Mouse (Mus musculus) layer of hippocampus, postnatal 25 days (tissue): ENCODE results near the gene Zfp280d. TPM values are rescaled to one million over a fixed set of nuclear protein-coding genes. Genes with fewer than 3 reads are reported as not detected.

Source experiments
- DNase-seq, 2 experiments: peaks; one replicate each; pipeline ENCODE4 v3.0.0; 2022; ENCODE audit warnings: mixed read lengths in 2 of 2, low spot score in 1 of 2; ENCODE audit errors: extremely low spot score in 1 of 2
- total RNA-seq, 2 experiments: library from RNA; stranded (reverse); gene quantifications; 2 replicates each; pipeline ENCODE4 v1.2.3; 2021

Zfp280d gene
- total RNA-seq: 10 to 100 TPM; 42.3 to 54.1 TPM

GRCm38 (mm10) chr9:72274677-72275076, at the start of gene Zfp280d:
Gene Zfp280d (plus strand): TSS chr9:72274860.
- peak; percentile 76 to 81 for DNase-seq

GRCm38 (mm10) chr9:72226536-72226935, 48.1 kb upstream of the Zfp280d start:
- no peak for DNase-seq

GRCm38 (mm10) chr9:72252656-72253055, 22.0 kb upstream of the Zfp280d start:
- no peak for DNase-seq

- DNase-seq: no peak
These were observed 19.4 kb upstream of the Zfp280d start for GRCm38 (mm10) chr9:72255227-72255626.

DNA sequence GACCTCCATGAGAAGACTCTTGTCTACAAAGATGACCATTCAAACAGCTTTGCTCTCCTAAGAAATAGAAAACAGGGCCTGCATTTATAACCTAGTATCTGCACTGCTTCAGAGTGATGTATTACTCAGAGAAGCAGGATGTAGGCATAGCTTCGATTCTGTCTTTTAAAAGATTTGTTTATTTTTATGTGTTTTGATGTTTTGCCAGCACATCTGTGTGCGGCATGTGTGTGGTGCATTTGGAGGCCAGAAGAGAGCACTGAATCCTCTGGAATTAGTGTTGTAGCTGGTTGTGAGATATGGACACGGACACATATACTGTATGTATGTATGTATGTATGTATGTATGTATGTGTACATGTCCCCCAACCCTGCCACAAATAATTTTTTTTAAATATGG, 18.0 kb upstream of the Zfp280d start:
- no peak for DNase-seq

DNA sequence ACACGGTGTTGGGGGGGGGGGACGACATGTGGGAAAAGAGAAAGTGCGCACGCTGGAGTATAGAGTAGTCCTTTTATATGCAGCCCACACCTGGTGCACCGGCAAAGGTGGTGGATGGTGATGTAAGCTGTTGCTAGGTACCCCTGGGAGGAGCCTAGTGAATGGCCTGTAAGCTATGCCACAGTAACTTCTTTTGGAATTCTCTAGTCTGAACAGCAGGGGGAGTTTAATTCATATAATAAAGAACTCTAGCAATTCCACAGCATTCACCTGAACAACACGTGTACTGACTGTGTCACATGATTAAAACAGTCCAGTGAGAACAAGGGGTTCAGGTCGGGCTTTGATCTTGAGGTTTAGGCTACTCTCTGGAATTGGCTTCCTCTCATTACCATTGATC, 14.3 kb upstream of the Zfp280d start:
- no peak for DNase-seq

- no peak for DNase-seq
These were observed 9.8 kb upstream of the Zfp280d start for GRCm38 (mm10) chr9:72264859-72265258.

DNA sequence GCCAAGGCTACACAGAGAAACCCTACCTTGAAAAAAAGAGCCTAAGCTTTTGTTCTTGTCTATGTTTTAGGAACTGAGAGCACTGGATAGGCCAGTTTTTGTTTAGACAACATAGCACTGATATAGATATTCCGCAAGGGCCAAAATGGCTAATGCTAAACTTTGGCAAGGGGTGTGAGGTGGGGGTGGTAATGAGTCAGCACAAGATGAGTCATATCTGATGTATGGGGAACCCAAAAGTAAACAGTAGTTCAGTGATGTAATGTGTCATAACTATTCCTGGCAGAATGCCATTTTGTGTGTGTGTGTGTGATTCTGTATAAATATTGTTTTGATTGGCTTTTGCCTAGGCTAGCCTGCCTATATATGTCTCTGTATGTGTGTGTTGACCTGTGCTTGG, 4.5 kb upstream of the Zfp280d start:
- no peak for DNase-seq

DNA sequence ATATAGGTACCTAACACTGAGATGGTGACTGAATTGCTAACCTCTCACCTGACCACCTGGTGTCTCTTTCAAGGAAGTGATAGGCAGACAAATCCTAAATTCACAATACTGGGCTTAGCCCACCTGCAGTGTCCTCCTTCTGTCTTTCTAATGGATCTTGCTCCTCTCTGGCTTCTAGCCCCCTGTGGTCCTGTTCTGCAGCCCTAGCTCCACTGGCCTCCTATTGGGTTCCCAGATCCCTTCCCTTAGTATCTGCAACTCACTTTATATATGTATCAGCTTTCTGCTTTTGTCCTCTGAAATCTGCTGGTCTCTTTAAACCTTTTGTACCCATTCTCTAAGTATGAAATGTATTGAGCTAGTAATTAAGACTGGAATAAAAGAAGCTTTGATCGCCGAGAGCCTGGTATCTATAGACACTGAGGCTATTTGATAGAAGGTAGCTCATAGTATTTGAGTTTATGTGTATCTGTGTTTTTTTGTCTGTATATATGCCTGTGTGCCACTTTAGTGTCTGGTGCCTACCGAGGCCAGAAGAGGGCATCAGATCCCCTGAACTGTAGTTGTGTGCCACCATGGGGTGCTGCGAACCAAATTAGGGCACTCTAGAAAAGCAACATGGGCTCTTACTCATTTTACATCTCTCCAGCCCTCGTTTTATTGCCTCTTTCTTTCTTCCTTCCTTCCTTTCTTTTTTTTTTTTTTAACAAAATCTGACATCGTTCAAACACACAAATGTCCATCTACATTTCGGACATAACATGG, 832 bp upstream of the Zfp280d start:
- no peak for DNase-seq

GRCm38 (mm10) chr9:72275101-72275978, 680 bp downstream of the Zfp280d start:
- DNase-seq: peak; percentile 46 to 53

DNA sequence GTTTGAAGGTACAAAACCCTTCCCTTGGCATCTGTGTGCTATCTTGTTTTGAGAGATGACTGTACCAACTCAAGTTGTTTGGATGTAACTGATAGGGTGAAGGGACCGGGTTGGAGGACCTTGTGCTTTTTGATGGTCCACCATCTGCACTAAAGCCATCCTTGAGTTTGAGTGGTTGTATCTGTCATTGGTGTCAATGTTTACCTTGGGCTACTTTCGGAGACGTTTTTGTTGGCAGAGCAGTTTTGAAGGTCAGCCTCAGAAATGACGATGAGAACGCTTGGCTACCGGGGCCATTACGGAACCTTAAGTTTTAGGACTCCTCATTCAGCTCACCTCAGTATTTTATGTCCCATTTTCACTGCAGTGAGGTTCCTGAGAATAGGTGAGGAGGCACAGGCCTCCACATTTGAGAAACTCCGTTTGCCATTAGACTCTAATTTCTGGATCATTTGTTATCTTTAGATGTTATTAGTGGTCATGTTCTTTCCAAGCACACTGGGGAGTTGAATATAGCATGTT, 1.4 kb downstream of the Zfp280d start:
- DNase-seq: no peak

- no peak for DNase-seq
These were observed 2.3 kb downstream of the Zfp280d start for GRCm38 (mm10) chr9:72276941-72277340.

DNA sequence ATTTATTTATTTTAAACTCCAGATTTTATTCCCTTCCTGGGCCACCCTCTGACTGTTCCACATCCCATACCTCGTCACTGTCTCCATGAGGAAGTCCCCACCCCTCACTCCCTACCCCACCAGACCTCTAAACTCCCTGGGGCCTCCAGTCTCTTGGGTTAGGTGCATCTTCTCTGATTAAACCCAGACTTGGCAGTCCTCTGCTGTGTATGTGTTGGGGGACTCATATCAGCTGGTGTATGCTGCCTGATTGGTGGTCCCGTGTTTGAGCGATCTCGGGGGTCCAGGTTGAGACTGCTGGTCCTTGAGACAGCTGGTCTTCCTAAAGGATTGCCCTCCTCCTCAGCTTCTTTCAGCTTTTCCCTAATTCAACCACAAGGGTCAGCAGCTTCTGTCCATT, 5.3 kb downstream of the Zfp280d start:
- DNase-seq: no peak

DNA sequence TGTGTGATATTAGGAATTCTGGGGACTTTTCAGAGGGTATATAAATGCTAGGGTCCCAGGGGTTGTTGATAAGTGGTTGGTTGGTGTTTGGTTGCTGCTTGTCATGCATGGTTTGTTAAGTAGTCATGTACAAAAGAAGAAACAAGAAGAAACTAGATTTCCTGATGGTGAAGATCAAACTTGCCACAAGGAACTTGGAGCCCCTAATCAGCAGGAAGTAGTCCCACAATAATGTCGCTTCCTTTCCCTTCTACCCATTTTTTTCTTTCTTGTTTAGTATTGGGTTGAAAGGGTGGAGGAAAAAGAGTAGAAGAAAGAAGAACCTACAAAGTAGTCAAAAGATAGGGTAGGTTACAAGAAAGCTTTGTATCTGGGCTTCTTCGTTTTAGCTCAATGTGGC, 13.0 kb downstream of the Zfp280d start:
- DNase-seq: no peak

- DNase-seq: no peak
These were observed 13.6 kb downstream of the Zfp280d start for GRCm38 (mm10) chr9:72288210-72288609.

DNA sequence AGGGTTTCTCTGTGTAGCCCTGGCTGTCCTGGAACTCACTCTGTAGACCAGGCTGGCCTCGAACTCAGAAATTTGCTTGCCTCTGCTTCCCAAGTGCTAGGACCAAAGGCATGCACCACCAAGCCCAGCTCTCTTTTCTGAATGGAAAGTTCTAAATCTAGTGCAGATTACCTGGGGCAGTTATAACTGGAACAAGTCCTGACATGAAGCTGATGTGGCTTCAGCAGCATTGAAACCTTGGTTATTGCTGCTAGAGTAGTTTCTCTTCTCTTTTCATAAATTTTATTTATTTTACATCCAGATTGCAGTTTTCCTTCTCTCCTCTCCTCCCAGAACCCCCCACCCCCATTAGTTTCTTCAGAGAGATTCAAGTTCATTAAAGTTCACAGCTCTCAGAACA, 14.4 kb downstream of the Zfp280d start:
- DNase-seq: no peak

- DNase-seq: no peak
These were observed 19.4 kb downstream of the Zfp280d start for GRCm38 (mm10) chr9:72294076-72294475.

GRCm38 (mm10) chr9:72309765-72310164, 35.1 kb downstream of the Zfp280d start:
- DNase-seq: no peak

GRCm38 (mm10) chr9:72333221-72333620, 58.6 kb downstream of the Zfp280d start:
- no peak for DNase-seq

- DNase-seq: no peak
These were observed 61.4 kb downstream of the Zfp280d start for GRCm38 (mm10) chr9:72336069-72336468.

- no peak for DNase-seq
These were observed 64.5 kb downstream of the Zfp280d start for GRCm38 (mm10) chr9:72339119-72339518.
